Mouse (Mus musculus): ENCODE measurements around the gene Cpz. TPM values are rescaled to one million over a fixed set of nuclear protein-coding genes. Genes with fewer than 3 reads are reported as not detected.
A peak's percentile ranks its signal among the peaks of the same experiment; 100 is the strongest.

Gene Cpz
- polyA plus RNA-seq, 1 experiment from 2014 or later: 4.1 TPM

- H3K4me3 ChIP-seq: no peak overlapping the region
- peak overlapping the region; percentile 57 for H3K27ac ChIP-seq
- ATAC-seq (ENCODE audit: insufficient number of reproducible peaks, insufficient read depth, low FRiP score, low TSS enrichment, low read depth): 0 out of 2 replicates have a peak, but pooled peaks have one; percentile 56
- no peak overlapping the region for H3K9ac ChIP-seq
- WGBS: 51% methylated on average over 7 of the region's 7 CpGs
- H3K9me3 ChIP-seq: no peaks in the 10 kb centered on the region
- peaks cover 31% of the 10 kb centered on the region for H3K36me3 ChIP-seq
- H3K27me3 ChIP-seq: no peaks in the 10 kb centered on the region
- peaks cover 18% of the 10 kb centered on the region for H3K4me1 ChIP-seq
- no peak overlapping the region for H3K4me2 ChIP-seq
Observed at GRCm38 (mm10) chr5:35551855-35552837, 26.6 kb upstream of the Cpz start.

- ATAC-seq (ENCODE audit: insufficient number of reproducible peaks, insufficient read depth, low FRiP score, low TSS enrichment, low read depth): no peak
- Histone ChIP-seq H3K4me1 (peaks cover 3% of the 10 kb centered on the region), H3K4me3 (no peak overlapping the region), H3K27ac (no peak overlapping the region), H3K9ac (no peak overlapping the region), H3K36me3 (no peaks in the 10 kb centered on the region), H3K9me3 (no peaks in the 10 kb centered on the region), H3K4me2 (no peak overlapping the region), H3K27me3 (no peaks in the 10 kb centered on the region)
Observed at GRCm38 (mm10) chr5:35546127-35546526, 20.6 kb upstream of the Cpz start.

GRCm38 (mm10) chr5:35541059-35541790 lies 15.7 kb upstream of the Cpz start:
- 21% methylated on average over 4 of the region's 4 CpGs for WGBS
- H3K27me3 ChIP-seq: no peaks in the 10 kb centered on the region
- H3K36me3 ChIP-seq: no peaks in the 10 kb centered on the region
- ATAC-seq (ENCODE audit: insufficient number of reproducible peaks, insufficient read depth, low FRiP score, low TSS enrichment, low read depth): no peak
- peak overlapping the region; percentile 11 for H3K4me2 ChIP-seq
- H3K27ac ChIP-seq: peak overlapping the region; percentile 86
- peaks cover 25% of the 10 kb centered on the region for H3K4me1 ChIP-seq
- H3K4me3 ChIP-seq: no peak overlapping the region
- no peak overlapping the region for H3K9ac ChIP-seq
- no peaks in the 10 kb centered on the region for H3K9me3 ChIP-seq

GRCm38 (mm10) chr5:35540555-35540954 lies 15.1 kb upstream of the Cpz start:
- no peaks in the 10 kb centered on the region for H3K36me3 ChIP-seq
- no peak overlapping the region for H3K9ac ChIP-seq
- no peaks in the 10 kb centered on the region for H3K27me3 ChIP-seq
- no peak for ATAC-seq (ENCODE audit: insufficient number of reproducible peaks, insufficient read depth, low FRiP score, low TSS enrichment, low read depth)
- H3K4me3 ChIP-seq: no peak overlapping the region
- H3K27ac ChIP-seq: peak overlapping the region; percentile 86
- peak overlapping the region; percentile 11; the same call in 1 of the 2 replicates for H3K4me2 ChIP-seq
- no peaks in the 10 kb centered on the region for H3K9me3 ChIP-seq
- WGBS: 35% methylated on average over 5 of the region's 5 CpGs
- peaks cover 25% of the 10 kb centered on the region for H3K4me1 ChIP-seq

- no peaks in the 10 kb centered on the region for H3K27me3 ChIP-seq
- 55% methylated on average over 4 of the region's 4 CpGs for WGBS
- H3K4me3 ChIP-seq: no peak overlapping the region
- H3K36me3 ChIP-seq: no peaks in the 10 kb centered on the region
- peaks cover 25% of the 10 kb centered on the region for H3K4me1 ChIP-seq
- H3K4me2 ChIP-seq: no peak overlapping the region
- H3K27ac ChIP-seq: no peak overlapping the region; the same call in 1 of the 2 replicates
- no peak overlapping the region for H3K9ac ChIP-seq
- ATAC-seq (ENCODE audit: insufficient number of reproducible peaks, insufficient read depth, low FRiP score, low TSS enrichment, low read depth): no peak
- no peaks in the 10 kb centered on the region for H3K9me3 ChIP-seq
Observed at GRCm38 (mm10) chr5:35539576-35539975, 14.1 kb upstream of the Cpz start.

GRCm38 (mm10) chr5:35538022-35538421 lies 12.5 kb upstream of the Cpz start:
- Histone ChIP-seq H3K9ac (no peak overlapping the region), H3K36me3 (no peaks in the 10 kb centered on the region), H3K4me1 (peaks cover 25% of the 10 kb centered on the region), H3K9me3 (no peaks in the 10 kb centered on the region), H3K4me2 (no peak overlapping the region), H3K4me3 (no peak overlapping the region), H3K27ac (no peak overlapping the region), H3K27me3 (no peaks in the 10 kb centered on the region)
- no peak for ATAC-seq (ENCODE audit: insufficient number of reproducible peaks, insufficient read depth, low FRiP score, low TSS enrichment, low read depth)
- WGBS: 91% methylated on average over 3 of the region's 3 CpGs

GRCm38 (mm10) chr5:35537474-35537873 lies 12.0 kb upstream of the Cpz start:
- H3K4me2 ChIP-seq: no peak overlapping the region
- 52% methylated on average over 1 of the region's 1 CpGs for WGBS
- no peak overlapping the region for H3K4me3 ChIP-seq
- peaks cover 25% of the 10 kb centered on the region for H3K4me1 ChIP-seq
- no peaks in the 10 kb centered on the region for H3K36me3 ChIP-seq
- H3K9ac ChIP-seq: no peak overlapping the region
- no peaks in the 10 kb centered on the region for H3K27me3 ChIP-seq
- no peaks in the 10 kb centered on the region for H3K9me3 ChIP-seq
- ATAC-seq (ENCODE audit: insufficient number of reproducible peaks, insufficient read depth, low FRiP score, low TSS enrichment, low read depth): no peak
- no peak overlapping the region for H3K27ac ChIP-seq

GRCm38 (mm10) chr5:35536271-35536670 lies 10.8 kb upstream of the Cpz start:
- Histone ChIP-seq H3K36me3 (no peaks in the 10 kb centered on the region), H3K4me2 (no peak overlapping the region), H3K9me3 (no peaks in the 10 kb centered on the region), H3K9ac (no peak overlapping the region), H3K4me1 (peaks cover 24% of the 10 kb centered on the region), H3K4me3 (no peak overlapping the region), H3K27ac (no peak overlapping the region), H3K27me3 (no peaks in the 10 kb centered on the region)
- 63% methylated on average over 3 of the region's 3 CpGs for WGBS
- no peak for ATAC-seq (ENCODE audit: insufficient number of reproducible peaks, insufficient read depth, low FRiP score, low TSS enrichment, low read depth)

GRCm38 (mm10) chr5:35531586-35531985 lies 6.1 kb upstream of the Cpz start:
- Histone ChIP-seq H3K4me1 (no peaks in the 10 kb centered on the region), H3K27me3 (no peaks in the 10 kb centered on the region), H3K9ac (no peak overlapping the region), H3K27ac (no peak overlapping the region), H3K4me3 (no peak overlapping the region), H3K36me3 (no peaks in the 10 kb centered on the region), H3K4me2 (no peak overlapping the region), H3K9me3 (no peaks in the 10 kb centered on the region)
- WGBS: 12% methylated on average over 10 of the region's 10 CpGs
- no peak for ATAC-seq (ENCODE audit: insufficient number of reproducible peaks, insufficient read depth, low FRiP score, low TSS enrichment, low read depth)

- no peak overlapping the region for H3K27ac ChIP-seq
- 17% methylated on average over 4 of the region's 4 CpGs for WGBS
- peaks cover under 1% of the 10 kb centered on the region; the same call in 1 of the 2 replicates for H3K27me3 ChIP-seq
- H3K4me2 ChIP-seq: no peak overlapping the region
- H3K9me3 ChIP-seq: no peaks in the 10 kb centered on the region
- H3K36me3 ChIP-seq: no peaks in the 10 kb centered on the region
- ATAC-seq (ENCODE audit: insufficient number of reproducible peaks, insufficient read depth, low FRiP score, low TSS enrichment, low read depth): no peak
- H3K9ac ChIP-seq: no peak overlapping the region
- H3K4me1 ChIP-seq: peaks cover 10% of the 10 kb centered on the region
- no peak overlapping the region for H3K4me3 ChIP-seq
Observed at GRCm38 (mm10) chr5:35530442-35530841, 4.9 kb upstream of the Cpz start.

GRCm38 (mm10) chr5:35524381-35524780 lies 1.1 kb downstream of the Cpz start:
- Histone ChIP-seq H3K36me3 (no peaks in the 10 kb centered on the region), H3K27ac (no peak overlapping the region), H3K4me1 (peaks cover 28% of the 10 kb centered on the region), H3K4me3 (no peak overlapping the region), H3K4me2 (peak overlapping the region; percentile 79; the same call in 1 of the 2 replicates), H3K9me3 (no peaks in the 10 kb centered on the region), H3K27me3 (peaks cover 23% of the 10 kb centered on the region), H3K9ac (no peak overlapping the region)
- ATAC-seq (ENCODE audit: insufficient number of reproducible peaks, insufficient read depth, low FRiP score, low TSS enrichment, low read depth): no peak
- WGBS: 58% methylated on average over 2 of the region's 2 CpGs
